Mouse (Mus musculus) stomach, postnatal 0 days (tissue): ENCODE measurements around the gene Mrpl48. TPM values are rescaled to one million over a fixed set of nuclear protein-coding genes. Genes with fewer than 3 reads are reported as not detected.
A peak's percentile ranks its signal among the peaks of the same experiment; 100 is the strongest.

Experiments
- ATAC-seq: fragments of 200-750 bp; cut with Nextera tagmentation; 2 replicates; pipeline ENCODE4 v1.8.0; 2017; ENCODE audit not compliant: low FRiP score, low TSS enrichment
- DNase-seq: peaks from one replicate; pipeline ENCODE4 v3.0.0-alpha.2; 2016; ENCODE audit warnings: low spot score
- H3K27ac ChIP-seq: fragments of 300-500 bp; sonication (generic); replicated peaks from 2 replicates; pipeline ENCODE4 v1.5.1; 2014; ENCODE audit warnings: mild to moderate bottlenecking, control low read depth
- H3K27me3 ChIP-seq: fragments of 300-500 bp; sonication (generic); 2 replicates; pipeline ENCODE4 v1.6.1; 2014; ENCODE audit warnings: low read length; ENCODE audit not compliant: control insufficient read depth, insufficient read depth
- H3K36me3 ChIP-seq: fragments of 300-500 bp; sonication (generic); 2 replicates; pipeline ENCODE4 v1.6.1; 2014; ENCODE audit warnings: low read length, mixed read lengths; ENCODE audit not compliant: control insufficient read depth, insufficient read depth
- H3K4me1 ChIP-seq: fragments of 300-500 bp; sonication (generic); replicated peaks from 2 replicates; pipeline ENCODE4 v1.6.1; 2014; ENCODE audit warnings: antibody characterized with exemption; ENCODE audit not compliant: control insufficient read depth, insufficient read depth
- H3K4me2 ChIP-seq: fragments of 300-500 bp; sonication (generic); replicated peaks from 2 replicates; pipeline ENCODE4 v1.6.1; 2014; ENCODE audit warnings: low read depth, mild to moderate bottlenecking, control low read depth, moderate library complexity
- H3K4me3 ChIP-seq: fragments of 300-500 bp; sonication (generic); 2 replicates; pipeline ENCODE4 v1.5.1; 2014; ENCODE audit warnings: low read depth, low read length, control low read depth
- H3K9ac ChIP-seq: fragments of 300-500 bp; sonication (generic); 2 replicates; pipeline ENCODE4 v1.6.1; 2014; ENCODE audit warnings: mild to moderate bottlenecking, low read length, control low read depth, mixed read lengths
- H3K9me3 ChIP-seq: fragments of 300-500 bp; sonication (generic); 2 replicates; pipeline ENCODE4 v1.6.1; 2016; ENCODE audit warnings: low read length; ENCODE audit not compliant: control insufficient read depth
- CTCF ChIP-seq: IDR thresholded peaks from 2 replicates; pipeline ENCODE4 v1.5.1; 2016; ENCODE audit warnings: antibody characterized with exemption, low read depth, mild to moderate bottlenecking, moderate library complexity
- EP300 ChIP-seq: optimal IDR thresholded peaks from 2 replicates; pipeline ENCODE3; 2016; ENCODE audit warnings: antibody characterized with exemption
- WGBS: fragments of 180-500 bp; shearing (Covaris S2); extraction: QIAGEN DNeasy Blood & Tissue Kit; methylation state at CpG from one replicate; pipeline ENCODE4 v1.1.7; 2014; 5-methylcytosine and 5-hydroxymethylcytosine counted together
- polyA plus RNA-seq: library from polyadenylated mRNA; unstranded; fragments of >200 nt; fragmentation: Nextera tagmentation; extraction: Ambion mirVana; gene quantifications from 2 replicates; pipeline ENCODE4 v1.2.1, GENCODE M21; 2015

Gene Mrpl48
- polyA plus RNA-seq, 1 experiment from 2014 or later, result 77.0 TPM

GRCm38 (mm10) chr7:100536804-100537518 is 71.1 kb downstream of the Mrpl48 start, which contains the start of gene Coa4:
Gene Coa4 (plus strand): TSS chr7:100537071.
- peak within 1 kb of the TSS; percentile 70 for H3K4me3 ChIP-seq
- H3K4me2 ChIP-seq, result peak within 1 kb of the TSS; percentile 65
- WGBS, result under 1% methylated on average over 33 of the region's 33 CpGs
- peak; percentile 97 for DNase-seq
- TF ChIP-seq EP300, result no peak
- TF ChIP-seq CTCF, result peak; percentile 41
- peak within 1 kb of the TSS; percentile 91 for H3K27ac ChIP-seq
- no peaks in the 10 kb centered on the region for H3K27me3 ChIP-seq
- peak; percentile 99 for ATAC-seq
- H3K36me3 ChIP-seq, result peaks cover 7% of the 10 kb centered on the region
- H3K9me3 ChIP-seq, result no peaks in the 10 kb centered on the region
- peaks cover 3% of the 10 kb centered on the region; the same call in 1 of the 2 replicates for H3K4me1 ChIP-seq
- peak within 1 kb of the TSS; percentile 80 for H3K9ac ChIP-seq

DNA sequence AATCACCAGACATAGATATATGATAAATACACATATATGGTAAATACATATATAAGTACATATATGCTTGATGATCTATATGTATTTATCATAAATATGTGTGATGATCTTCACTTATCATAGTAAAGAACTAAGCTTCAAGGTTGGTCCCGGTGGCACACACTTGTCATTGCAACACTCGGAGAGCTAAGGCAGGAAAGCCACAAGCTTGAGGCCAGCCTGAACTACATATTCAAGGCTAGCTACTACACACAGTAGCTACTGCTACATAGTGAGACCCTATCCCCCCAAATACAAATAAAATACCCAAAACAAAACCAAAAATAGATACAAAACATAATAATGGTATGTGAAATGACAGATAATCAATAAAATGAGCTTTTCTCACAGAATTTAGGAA is 72.3 kb downstream of the Mrpl48 start:
- Histone ChIP-seq H3K27ac (no peak overlapping the region), H3K27me3 (no peaks in the 10 kb centered on the region), H3K4me1 (peaks cover 3% of the 10 kb centered on the region; the same call in 1 of the 2 replicates), H3K4me3 (no peak overlapping the region), H3K9me3 (no peaks in the 10 kb centered on the region), H3K4me2 (no peak overlapping the region), H3K36me3 (peaks cover 7% of the 10 kb centered on the region), H3K9ac (no peak overlapping the region)
- DNase-seq, result no peak
- ATAC-seq, result no peak
- 74% methylated on average over 2 of the region's 2 CpGs for WGBS
- TF ChIP-seq EP300 (no peak), CTCF (no peak)

DNA sequence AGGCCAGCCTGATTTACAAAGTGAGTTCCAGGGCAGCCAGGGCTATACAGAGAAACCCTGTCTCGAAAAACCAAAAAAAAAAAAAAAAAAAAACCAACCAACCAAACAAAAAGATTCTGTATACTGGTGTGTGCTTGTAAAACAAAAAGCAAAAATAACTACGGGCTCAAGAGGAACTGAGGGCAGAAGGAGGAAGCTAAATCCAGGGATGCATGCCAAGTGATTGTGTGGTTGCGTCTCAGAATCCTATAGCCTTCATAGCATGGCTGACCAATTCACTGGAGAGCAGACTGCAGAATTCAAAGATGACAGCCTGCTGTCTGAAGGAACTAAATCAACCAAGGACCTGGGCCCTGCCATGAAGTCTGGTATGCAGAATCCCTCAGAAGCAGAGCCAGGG is 73.9 kb downstream of the Mrpl48 start:
- WGBS, result 77% methylated on average over 3 of the region's 3 CpGs

DNA sequence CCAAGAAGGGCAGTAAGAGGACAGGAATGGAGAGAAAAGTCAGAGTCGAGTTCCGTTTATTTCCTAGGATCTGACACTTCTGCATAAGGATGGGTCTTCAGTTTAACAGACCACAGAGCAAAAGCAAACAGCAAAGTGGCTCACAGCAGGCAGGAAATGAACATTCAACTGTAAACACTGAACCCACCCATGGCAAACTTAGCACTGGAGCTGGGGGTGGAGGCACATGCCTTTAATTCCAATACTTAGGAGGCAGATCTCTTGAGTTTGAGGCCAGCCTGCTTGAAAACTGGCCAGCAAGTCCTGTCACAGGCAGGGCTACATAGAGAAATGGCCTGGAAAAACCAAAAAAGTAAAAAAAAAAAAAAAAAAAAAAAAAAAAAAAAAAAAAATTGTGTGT is 74.6 kb downstream of the Mrpl48 start:
- DNase-seq (no peak), ATAC-seq (no peak)
- H3K4me2 ChIP-seq, result no peak overlapping the region
- H3K9me3 ChIP-seq, result no peaks in the 10 kb centered on the region
- TF ChIP-seq CTCF, result no peak
- TF ChIP-seq EP300, result no peak
- no peak overlapping the region for H3K4me3 ChIP-seq
- H3K27ac ChIP-seq, result 0 out of 2 replicates have a peak overlapping the region, but pooled peaks have one; percentile 18
- H3K9ac ChIP-seq, result no peak overlapping the region
- H3K4me1 ChIP-seq, result peaks cover 3% of the 10 kb centered on the region; the same call in 1 of the 2 replicates
- 23% methylated on average over 2 of the region's 2 CpGs for WGBS
- H3K36me3 ChIP-seq, result no peaks in the 10 kb centered on the region
- no peaks in the 10 kb centered on the region for H3K27me3 ChIP-seq

More for the DNA sequence above, 73.9 kb downstream of the Mrpl48 start:
- Histone ChIP-seq H3K36me3 (peaks cover 2% of the 10 kb centered on the region), H3K4me3 (no peak overlapping the region), H3K9ac (no peak overlapping the region), H3K4me1 (peaks cover 3% of the 10 kb centered on the region; the same call in 1 of the 2 replicates), H3K9me3 (no peaks in the 10 kb centered on the region), H3K4me2 (no peak overlapping the region), H3K27ac (no peak overlapping the region), H3K27me3 (no peaks in the 10 kb centered on the region)
- no peak for TF ChIP-seq CTCF
- ATAC-seq (no peak), DNase-seq (no peak)

GRCm38 (mm10) chr7:100530766-100531165 is 77.3 kb downstream of the Mrpl48 start:
- Histone ChIP-seq H3K4me3 (no peak overlapping the region), H3K4me1 (no peaks in the 10 kb centered on the region), H3K27me3 (no peaks in the 10 kb centered on the region), H3K4me2 (no peak overlapping the region), H3K9ac (no peak overlapping the region), H3K36me3 (no peaks in the 10 kb centered on the region), H3K9me3 (no peaks in the 10 kb centered on the region), H3K27ac (no peak overlapping the region)
- 90% methylated on average over 5 of the region's 5 CpGs for WGBS
- no peak for ATAC-seq
- no peak for DNase-seq
- TF ChIP-seq EP300, result no peak
- no peak for TF ChIP-seq CTCF

- Histone ChIP-seq H3K4me1 (no peaks in the 10 kb centered on the region), H3K4me3 (no peak overlapping the region), H3K4me2 (no peak overlapping the region), H3K9me3 (no peaks in the 10 kb centered on the region), H3K27ac (no peak overlapping the region), H3K27me3 (no peaks in the 10 kb centered on the region), H3K9ac (no peak overlapping the region), H3K36me3 (no peaks in the 10 kb centered on the region)
- WGBS, result 45% methylated on average over 8 of the region's 8 CpGs
- no peak for ATAC-seq
- DNase-seq, result no peak
- TF ChIP-seq CTCF (no peak), EP300 (no peak)
Measured at GRCm38 (mm10) chr7:100524669-100525068, 83.4 kb downstream of the Mrpl48 start.
